Mouse (Mus musculus) CH12.LX (cell line): ENCODE measurements at regions not wholly inside any gene's neighbourhood (a gene's known extent, or its start where the extent isn't known, plus 50 kb on each side); places are given as distances from the start of the nearest gene placed in this dataset.
A peak's percentile ranks its signal among the peaks of the same experiment; 100 is the strongest.

Experiments
- DNase-seq: peaks from one replicate; pipeline ENCODE4 v3.0.0-alpha.2; 2013; ENCODE audit errors: extremely low read depth
- H3K27ac ChIP-seq: 2 replicates; pipeline ENCODE4 v1.5.1; 2012; ENCODE audit warnings: low read depth, mild to moderate bottlenecking, control low read depth, moderate library complexity; ENCODE audit not compliant: insufficient read depth
- H3K27me3 ChIP-seq: replicated peaks from 2 replicates; pipeline ENCODE3; 2012; ENCODE audit warnings: inconsistent platforms
- H3K36me3 ChIP-seq, 2 experiments: replicated peaks in 1 of 2; 2 replicates each; pipeline versions ENCODE3 to v1.6.1; 2012; ENCODE audit warnings: inconsistent platforms in 1 of 2, low read length in 1 of 2, mild to moderate bottlenecking in 1 of 2, mixed read lengths in 1 of 2, moderate library complexity in 1 of 2; ENCODE audit not compliant: control insufficient read depth in 1 of 2, insufficient read depth in 1 of 2
- H3K4me1 ChIP-seq, 2 experiments: 2 replicates each; pipeline ENCODE4 v1.6.1; 2012; ENCODE audit warnings: inconsistent platforms in 1 of 2, moderate library complexity in 1 of 2; ENCODE audit not compliant: insufficient read depth in 2 of 2, control insufficient read depth in 1 of 2
- H3K4me2 ChIP-seq: 2 replicates; pipeline ENCODE4 v1.6.1; 2012; ENCODE audit warnings: low read depth, mild to moderate bottlenecking, control low read depth; ENCODE audit not compliant: poor library complexity, insufficient read depth, severe bottlenecking
- H3K4me3 ChIP-seq, 3 experiments: fragments of 150-350 bp in 1 of 3; sonication (generic) in 1 of 3; replicated peaks in 1 of 3; 2 replicates each; pipeline versions ENCODE3 to v1.5.1; 2011 to 2012; ENCODE audit warnings: low read depth in 2 of 3, low read length in 2 of 3, mild to moderate bottlenecking in 2 of 3, moderate library complexity in 2 of 3, control low read depth in 1 of 3, improper control_type of control experiment in 1 of 3, inconsistent platforms in 1 of 3, mixed read lengths in 1 of 3; ENCODE audit not compliant: poor library complexity in 1 of 3
- H3K79me2 ChIP-seq: replicated peaks from 2 replicates; pipeline ENCODE4 v1.6.1; 2012; ENCODE audit warnings: mild to moderate bottlenecking, moderate library complexity; ENCODE audit not compliant: control insufficient read depth, poor library complexity, insufficient read depth, severe bottlenecking; ENCODE audit errors: extremely low read depth
- H3K9ac ChIP-seq: 2 replicates; pipeline ENCODE4 v1.6.1; 2012; ENCODE audit warnings: low read depth, mild to moderate bottlenecking, control low read depth, moderate library complexity; ENCODE audit not compliant: insufficient read depth
- H3K9me3 ChIP-seq: replicated peaks from 2 replicates; pipeline ENCODE3; 2012; ENCODE audit warnings: low read length, inconsistent platforms, mixed read lengths
- BHLHE40 ChIP-seq: IDR thresholded peaks from 2 replicates; pipeline ENCODE4 v1.6.1; 2011; ENCODE audit warnings: mild to moderate bottlenecking, low read depth, low read length, improper control_type of control experiment
- CHD1 ChIP-seq: IDR thresholded peaks from 2 replicates; pipeline ENCODE4 v1.6.1; 2012; ENCODE audit warnings: low read depth, low read length, improper control_type of control experiment, inconsistent platforms
- CHD2 ChIP-seq: IDR thresholded peaks from 2 replicates; pipeline ENCODE4 v1.6.1; 2011; ENCODE audit warnings: low read length, improper control_type of control experiment
- CTCF ChIP-seq, 2 experiments: IDR thresholded peaks in 1 of 2; conservative IDR thresholded peaks in 1 of 2; 2 replicates each; pipeline ENCODE4 v1.5.1; 2011 to 2012; ENCODE audit warnings: low read depth in 2 of 2, low read length in 2 of 2, improper control_type of control experiment in 1 of 2, inconsistent platforms in 1 of 2, mild to moderate bottlenecking in 1 of 2, moderate library complexity in 1 of 2
- ELF1 ChIP-seq: IDR thresholded peaks from 2 replicates; pipeline ENCODE4 v1.6.1; 2014; ENCODE audit warnings: low read depth, mild to moderate bottlenecking, inconsistent platforms, low read length, improper control_type of control experiment
- EP300 ChIP-seq: IDR thresholded peaks from 2 replicates; pipeline ENCODE4 v1.6.1; 2011; ENCODE audit warnings: low read length, improper control_type of control experiment
- ETS1 ChIP-seq: conservative IDR thresholded peaks from 2 replicates; pipeline ENCODE4 v1.6.1; 2012; ENCODE audit warnings: low read depth, mild to moderate bottlenecking, inconsistent platforms, low read length, improper control_type of control experiment, moderate library complexity
- HCFC1 ChIP-seq: IDR thresholded peaks from 2 replicates; pipeline ENCODE4 v1.6.1; 2012; ENCODE audit warnings: low read depth, mild to moderate bottlenecking, inconsistent platforms, low read length, improper control_type of control experiment
- IRF4 ChIP-seq: IDR thresholded peaks from 2 replicates; pipeline ENCODE4 v1.6.1; 2014; ENCODE audit warnings: low read depth, mild to moderate bottlenecking, inconsistent platforms, low read length, improper control_type of control experiment
- JUN ChIP-seq: IDR thresholded peaks from 2 replicates; pipeline ENCODE4 v1.6.1; 2011; ENCODE audit warnings: low read depth, mild to moderate bottlenecking, low read length, improper control_type of control experiment, moderate library complexity; ENCODE audit not compliant: insufficient read depth
- JUND ChIP-seq: conservative IDR thresholded peaks from 2 replicates; pipeline ENCODE4 v1.6.1; 2011; ENCODE audit warnings: low read depth, low read length, improper control_type of control experiment
- KAT2A ChIP-seq: IDR thresholded peaks from 2 replicates; pipeline ENCODE4 v1.6.1; 2012; ENCODE audit warnings: low read length, improper control_type of control experiment, inconsistent platforms; ENCODE audit not compliant: insufficient replicate concordance
- MAFK ChIP-seq: IDR thresholded peaks from 2 replicates; pipeline ENCODE4 v1.6.1; 2011; ENCODE audit warnings: low read length, improper control_type of control experiment; ENCODE audit not compliant: insufficient replicate concordance
- MAZ ChIP-seq: IDR thresholded peaks from 2 replicates; pipeline ENCODE4 v1.6.1; 2012; ENCODE audit warnings: low read depth, mild to moderate bottlenecking, inconsistent platforms, low read length, improper control_type of control experiment, moderate library complexity
- MEF2A ChIP-seq: IDR thresholded peaks from 2 replicates; pipeline ENCODE4 v1.6.1; 2014; ENCODE audit warnings: low read depth, mild to moderate bottlenecking, inconsistent platforms, low read length, improper control_type of control experiment, borderline replicate concordance
- MXI1 ChIP-seq: IDR thresholded peaks from 2 replicates; pipeline ENCODE4 v1.6.1; 2011; ENCODE audit warnings: mild to moderate bottlenecking, low read depth, low read length, improper control_type of control experiment
- MYC ChIP-seq: IDR thresholded peaks from 2 replicates; pipeline ENCODE4 v1.6.1; 2011; ENCODE audit warnings: low read depth, mild to moderate bottlenecking, improper control_type of control experiment, low read length
- NELFE ChIP-seq: IDR thresholded peaks from 2 replicates; pipeline ENCODE4 v1.6.1; 2011; ENCODE audit warnings: low read depth, low read length, improper control_type of control experiment
- POLR2A ChIP-seq: IDR thresholded peaks from 2 replicates; pipeline ENCODE4 v1.6.1; 2011; ENCODE audit warnings: low read depth, mild to moderate bottlenecking, improper control_type of control experiment, low read length
- POLR2AphosphoS2 ChIP-seq: IDR thresholded peaks from 2 replicates; pipeline ENCODE4 v1.6.1; 2011; ENCODE audit warnings: low read depth, low read length, improper control_type of control experiment
- RCOR1 ChIP-seq: conservative IDR thresholded peaks from 2 replicates; pipeline ENCODE4 v1.6.1; 2012; ENCODE audit warnings: low read depth, mild to moderate bottlenecking, inconsistent platforms, low read length, improper control_type of control experiment
- SIN3A ChIP-seq: IDR thresholded peaks from 2 replicates; pipeline ENCODE4 v1.6.1; 2012; ENCODE audit warnings: low read length, improper control_type of control experiment, inconsistent platforms
- SMC3 ChIP-seq: IDR thresholded peaks from 2 replicates; pipeline ENCODE4 v1.6.1; 2011; ENCODE audit warnings: low read depth, low read length, improper control_type of control experiment
- TBP ChIP-seq: conservative IDR thresholded peaks from 2 replicates; pipeline ENCODE4 v1.6.1; 2011; ENCODE audit warnings: low read depth, low read length, improper control_type of control experiment
- TCF12 ChIP-seq: IDR thresholded peaks from 2 replicates; pipeline ENCODE4 v1.6.1; 2014; ENCODE audit warnings: low read depth, mild to moderate bottlenecking, inconsistent platforms, low read length, improper control_type of control experiment
- USF1 ChIP-seq: IDR thresholded peaks from 2 replicates; pipeline ENCODE4 v1.6.1; 2014; ENCODE audit warnings: low read depth, mild to moderate bottlenecking, inconsistent platforms, low read length, improper control_type of control experiment
- USF2 ChIP-seq: conservative IDR thresholded peaks from 2 replicates; pipeline ENCODE4 v1.6.1; 2011; ENCODE audit warnings: low read depth, low read length, improper control_type of control experiment
- ZKSCAN1 ChIP-seq: IDR thresholded peaks from 2 replicates; pipeline ENCODE4 v1.6.1; 2012; ENCODE audit warnings: low read depth, inconsistent platforms, low read length, improper control_type of control experiment, borderline replicate concordance
- ZMIZ1 ChIP-seq: IDR thresholded peaks from 2 replicates; pipeline ENCODE4 v1.6.1; 2012; ENCODE audit warnings: low read depth, mild to moderate bottlenecking, inconsistent platforms, low read length, improper control_type of control experiment
- ZNF384 ChIP-seq: IDR thresholded peaks from 2 replicates; pipeline ENCODE4 v1.6.1; 2012; ENCODE audit warnings: low read depth, low read length, improper control_type of control experiment, inconsistent platforms
- dilution Hi-C: fragments of 300-500 bp; cut with MboI; formaldehyde crosslinking; loops from 2 replicates; pipeline ENCODE4 v1.14.3; 2020; ENCODE audit warnings: low sequenced_read_pairs; ENCODE audit not compliant: extremely low pct_unique_long_range_greater_than_20kb, extremely low pct_ligation_motif_present
- in situ Hi-C: fragments of 300-500 bp; cut with MboI; formaldehyde crosslinking; loops from 3 replicates; pipeline ENCODE4 v1.14.3; 2019; ENCODE audit warnings: low sequenced_read_pairs, low pct_ligation_motif_present, low pct_unique_long_range_greater_than_20kb, mixed read lengths

DNA sequence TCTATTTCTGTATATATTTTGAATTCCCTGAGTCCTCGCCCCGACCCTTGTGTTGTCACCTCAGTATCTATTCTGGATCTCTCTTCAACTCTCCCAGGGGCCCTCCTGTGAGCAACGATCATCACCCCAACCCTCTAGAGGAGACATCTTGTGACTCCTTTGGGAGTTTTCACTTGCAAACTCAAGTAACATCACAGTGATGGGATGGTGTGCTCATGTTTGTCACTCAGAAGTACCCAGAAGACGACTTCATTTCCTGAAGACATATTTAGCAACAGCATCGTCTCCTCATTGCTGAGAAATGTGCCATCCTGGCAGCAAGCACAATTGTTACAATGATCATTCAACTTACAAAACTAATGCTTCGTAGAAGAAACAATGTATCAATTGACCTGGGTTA, 57.9 kb upstream of the Mbip start:
- Histone ChIP-seq H3K4me3 (no peak overlapping the region), H3K79me2 (no peaks in the 10 kb centered on the region), H3K27me3 (no peaks in the 10 kb centered on the region), H3K4me1 (peaks cover 19 to 60% of the 10 kb centered on the region in 2 experiments), H3K9me3 (no peaks in the 10 kb centered on the region), H3K4me2 (peak overlapping the region; percentile 75; the same call in 1 of the 2 replicates), H3K9ac (peak overlapping the region; percentile 93), H3K27ac (peak overlapping the region; percentile 94), H3K36me3 (peaks cover 0 to 2% of the 10 kb centered on the region in 2 experiments)
- dilution Hi-C loops = no loop called here
- TF ChIP-seq HCFC1 (no peak), MAZ (peak; percentile 77), MEF2A (peak; percentile 96), MAFK (0 out of 2 replicates have a peak, but pooled peaks have one; percentile 51), EP300 (peak; percentile 78), CHD1 (no peak), MYC (peak; percentile 61; the same call in 1 of the 2 replicates), ELF1 (0 out of 2 replicates have a peak, but pooled peaks have one; percentile 18), IRF4 (peak; percentile 70; the same call in 1 of the 2 replicates), TCF12 (peak; percentile 71), ETS1 (peak; percentile 96), CTCF (conservative IDR thresholded peaks at IDR 0.05 in 1 of 2, IDR thresholded peaks at IDR 0.05 in 1 of 2; ENCODE audit: low read depth in 2 of 2, low read length in 2 of 2) (no peak), CHD2 (peak; percentile 45; the same call in 1 of the 2 replicates), TBP (peak; percentile 52; the same call in 1 of the 2 replicates), BHLHE40 (peak; percentile 93), KAT2A (0 out of 2 replicates have a peak, but pooled peaks have one; percentile 59), POLR2A (no peak)
- in situ Hi-C loops = loop anchor here (5.0 to 10.0 kb wide), 2 partner anchors 59 to 161 kb away; partner anchors contain the start of gene Mbip
- peak; percentile 83 for DNase-seq

GRCm38 (mm10) chr12:56402844-56403243, 57.1 kb upstream of the Mbip start:
- Histone ChIP-seq H3K27me3 (no peaks in the 10 kb centered on the region), H3K4me1 (peaks cover 19 to 64% of the 10 kb centered on the region in 2 experiments), H3K9ac (peak overlapping the region; percentile 70; the same call in 1 of the 2 replicates), H3K4me3 (no peak overlapping the region), H3K27ac (peak overlapping the region; percentile 98), H3K79me2 (no peaks in the 10 kb centered on the region), H3K9me3 (no peaks in the 10 kb centered on the region), H3K36me3 (peaks cover 0 to 2% of the 10 kb centered on the region in 2 experiments), H3K4me2 (peak overlapping the region; percentile 38; the same call in 1 of the 2 replicates)
- dilution Hi-C loops = no loop called here
- in situ Hi-C loops = loop anchor here (5.0 to 10.0 kb wide), 2 partner anchors 58 to 161 kb away; partner anchors contain the start of gene Mbip
- DNase-seq = peak; percentile 95
- TF ChIP-seq HCFC1 = no peak; the same call in 1 of the 2 replicates
- peak; percentile 57 for TF ChIP-seq POLR2A
- no peak; the same call in 1 of the 2 replicates for TF ChIP-seq RCOR1
- no peak for TF ChIP-seq USF2
- TF ChIP-seq ZMIZ1 = peak; percentile 54; the same call in 1 of the 2 replicates
- TF ChIP-seq NELFE = no peak
- TF ChIP-seq TBP = peak; percentile 76
- TF ChIP-seq ETS1 = peak; percentile 99
- TF ChIP-seq MXI1 = peak; percentile 67; the same call in 1 of the 2 replicates
- TF ChIP-seq CHD1 = no peak
- no peak for TF ChIP-seq USF1
- TF ChIP-seq SMC3 = no peak; the same call in 1 of the 2 replicates
- TF ChIP-seq SIN3A = peak; percentile 89
- TF ChIP-seq POLR2AphosphoS2 = no peak
- TF ChIP-seq MAZ = peak; percentile 39; the same call in 1 of the 2 replicates
- TF ChIP-seq EP300 = peak; percentile 91
- no peak for TF ChIP-seq ZKSCAN1
- peak; percentile 94 for TF ChIP-seq TCF12
- peak; percentile 49; the same call in 1 of the 2 replicates for TF ChIP-seq JUND
- TF ChIP-seq JUN = peak; percentile 45
- TF ChIP-seq ZNF384 = no peak
- 0 out of 2 replicates have a peak, but pooled peaks have one; percentile 80 for TF ChIP-seq MYC
- TF ChIP-seq BHLHE40 = peak; percentile 99
